Mouse (Mus musculus) neural tube, embryonic 11.5 days (tissue): ENCODE measurements at regions not wholly inside any gene's neighbourhood (a gene's known extent, or its start where the extent isn't known, plus 50 kb on each side); places are given as distances from the start of the nearest gene placed in this dataset.

ENCODE experiments used
- ATAC-seq: fragments of 200-750 bp; cut with Nextera tagmentation; 2 replicates; pipeline ENCODE4 v1.8.0; 2017; ENCODE audit warnings: moderate number of reproducible peaks, mild to moderate bottlenecking, moderate TSS enrichment, moderate library complexity; ENCODE audit not compliant: insufficient read depth, low FRiP score, low TSS enrichment
- DNase-seq: peaks from one replicate; pipeline ENCODE4 v3.0.0-alpha.2; 2015; ENCODE audit warnings: low spot score
- H3K27ac ChIP-seq: fragments of 300-500 bp; sonication (generic); 2 replicates; pipeline ENCODE4 v1.5.1; 2014; ENCODE audit warnings: low read depth, mild to moderate bottlenecking, low read length
- H3K27me3 ChIP-seq: fragments of 300-500 bp; sonication (generic); 2 replicates; pipeline ENCODE4 v1.6.1; 2014; ENCODE audit warnings: mild to moderate bottlenecking, low read length, mixed read lengths; ENCODE audit not compliant: control insufficient read depth, insufficient read depth
- H3K36me3 ChIP-seq: fragments of 300-500 bp; sonication (generic); 2 replicates; pipeline ENCODE4 v1.6.1; 2014; ENCODE audit warnings: mild to moderate bottlenecking, low read length, moderate library complexity, mixed read lengths; ENCODE audit not compliant: control insufficient read depth, insufficient read depth
- H3K4me1 ChIP-seq: fragments of 300-500 bp; sonication (generic); 2 replicates; pipeline ENCODE4 v1.6.1; 2014; ENCODE audit warnings: low read length, mixed read lengths; ENCODE audit not compliant: control insufficient read depth, insufficient read depth
- H3K4me2 ChIP-seq: fragments of 300-500 bp; sonication (generic); 2 replicates; pipeline ENCODE4 v1.6.1; 2014; ENCODE audit warnings: low read depth, mild to moderate bottlenecking, moderate library complexity
- H3K4me3 ChIP-seq: fragments of 300-500 bp; sonication (generic); 2 replicates; pipeline ENCODE4 v1.5.1; 2014; ENCODE audit warnings: low read depth, low read length
- H3K9ac ChIP-seq: fragments of 300-500 bp; sonication (generic); 2 replicates; pipeline ENCODE4 v1.6.1; 2014; ENCODE audit warnings: mild to moderate bottlenecking, low read length
- H3K9me3 ChIP-seq: fragments of 300-500 bp; sonication (generic); 2 replicates; pipeline ENCODE4 v1.6.1; 2016; ENCODE audit warnings: low read length; ENCODE audit not compliant: control insufficient read depth
- WGBS: fragments of 180-500 bp; shearing (Covaris S2); extraction: QIAGEN DNeasy Blood & Tissue Kit; methylation state at CpG from one replicate; pipeline ENCODE4 v1.1.7; 2014; 5-methylcytosine and 5-hydroxymethylcytosine counted together

GRCm38 (mm10) chr10:120640847-120641246 is 164.6 kb upstream of the Hmga2 start:
- no peak overlapping the region for H3K4me2 ChIP-seq
- no peaks in the 10 kb centered on the region for H3K27me3 ChIP-seq
- H3K9me3 ChIP-seq: no peaks in the 10 kb centered on the region
- no peaks in the 10 kb centered on the region for H3K4me1 ChIP-seq
- H3K9ac ChIP-seq: no peak overlapping the region
- WGBS: 46% methylated on average over 5 of the region's 5 CpGs
- H3K27ac ChIP-seq: no peak overlapping the region
- DNase-seq: no peak
- H3K4me3 ChIP-seq: no peak overlapping the region
- H3K36me3 ChIP-seq: no peaks in the 10 kb centered on the region
- no peak for ATAC-seq

- 68% methylated on average over 4 of the region's 4 CpGs for WGBS
- Histone ChIP-seq H3K9ac (no peak overlapping the region), H3K36me3 (no peaks in the 10 kb centered on the region), H3K4me3 (no peak overlapping the region), H3K9me3 (no peaks in the 10 kb centered on the region), H3K4me2 (no peak overlapping the region), H3K27ac (no peak overlapping the region), H3K4me1 (no peaks in the 10 kb centered on the region), H3K27me3 (no peaks in the 10 kb centered on the region)
- no peak for ATAC-seq
- no peak for DNase-seq
Observed at GRCm38 (mm10) chr10:120638316-120638715, 162.0 kb upstream of the Hmga2 start.

GRCm38 (mm10) chr10:120635818-120636543 is 159.7 kb upstream of the Hmga2 start:
- Histone ChIP-seq H3K4me3 (no peak overlapping the region), H3K27me3 (no peaks in the 10 kb centered on the region), H3K4me1 (no peaks in the 10 kb centered on the region), H3K9me3 (no peaks in the 10 kb centered on the region), H3K4me2 (no peak overlapping the region), H3K27ac (no peak overlapping the region), H3K36me3 (no peaks in the 10 kb centered on the region), H3K9ac (no peak overlapping the region)
- 82% methylated on average over 21 of the region's 21 CpGs for WGBS
- DNase-seq: no peak
- ATAC-seq: no peak

- no peak overlapping the region for H3K4me2 ChIP-seq
- no peaks in the 10 kb centered on the region for H3K27me3 ChIP-seq
- H3K4me1 ChIP-seq: no peaks in the 10 kb centered on the region
- WGBS: 72% methylated on average over 5 of the region's 5 CpGs
- no peak overlapping the region for H3K27ac ChIP-seq
- no peaks in the 10 kb centered on the region for H3K9me3 ChIP-seq
- no peaks in the 10 kb centered on the region for H3K36me3 ChIP-seq
- DNase-seq: no peak
- ATAC-seq: no peak
- no peak overlapping the region for H3K9ac ChIP-seq
- H3K4me3 ChIP-seq: no peak overlapping the region
Observed at GRCm38 (mm10) chr10:120635194-120635593, 158.9 kb upstream of the Hmga2 start.

GRCm38 (mm10) chr10:120632071-120632470 is 155.8 kb upstream of the Hmga2 start:
- no peaks in the 10 kb centered on the region for H3K27me3 ChIP-seq
- H3K4me1 ChIP-seq: no peaks in the 10 kb centered on the region
- H3K36me3 ChIP-seq: no peaks in the 10 kb centered on the region
- ATAC-seq: no peak
- no peak overlapping the region for H3K27ac ChIP-seq
- WGBS: 79% methylated on average over 2 of the region's 2 CpGs
- H3K9ac ChIP-seq: no peak overlapping the region
- H3K9me3 ChIP-seq: no peaks in the 10 kb centered on the region
- no peak overlapping the region for H3K4me2 ChIP-seq
- H3K4me3 ChIP-seq: no peak overlapping the region
- no peak for DNase-seq

- Histone ChIP-seq H3K4me1 (no peaks in the 10 kb centered on the region), H3K27ac (no peak overlapping the region), H3K27me3 (no peaks in the 10 kb centered on the region), H3K4me3 (no peak overlapping the region), H3K9ac (no peak overlapping the region), H3K9me3 (no peaks in the 10 kb centered on the region), H3K36me3 (no peaks in the 10 kb centered on the region), H3K4me2 (no peak overlapping the region)
- ATAC-seq: no peak
- DNase-seq: no peak
- 86% methylated on average over 5 of the region's 5 CpGs for WGBS
Observed at GRCm38 (mm10) chr10:120628066-120628465, 151.8 kb upstream of the Hmga2 start.

GRCm38 (mm10) chr10:120625474-120625873 is 149.2 kb upstream of the Hmga2 start:
- Histone ChIP-seq H3K27me3 (no peaks in the 10 kb centered on the region), H3K27ac (no peak overlapping the region), H3K9me3 (no peaks in the 10 kb centered on the region), H3K4me3 (no peak overlapping the region), H3K9ac (no peak overlapping the region), H3K36me3 (no peaks in the 10 kb centered on the region), H3K4me2 (no peak overlapping the region), H3K4me1 (no peaks in the 10 kb centered on the region)
- no peak for ATAC-seq
- DNase-seq: no peak
- 78% methylated on average over 5 of the region's 5 CpGs for WGBS

DNA sequence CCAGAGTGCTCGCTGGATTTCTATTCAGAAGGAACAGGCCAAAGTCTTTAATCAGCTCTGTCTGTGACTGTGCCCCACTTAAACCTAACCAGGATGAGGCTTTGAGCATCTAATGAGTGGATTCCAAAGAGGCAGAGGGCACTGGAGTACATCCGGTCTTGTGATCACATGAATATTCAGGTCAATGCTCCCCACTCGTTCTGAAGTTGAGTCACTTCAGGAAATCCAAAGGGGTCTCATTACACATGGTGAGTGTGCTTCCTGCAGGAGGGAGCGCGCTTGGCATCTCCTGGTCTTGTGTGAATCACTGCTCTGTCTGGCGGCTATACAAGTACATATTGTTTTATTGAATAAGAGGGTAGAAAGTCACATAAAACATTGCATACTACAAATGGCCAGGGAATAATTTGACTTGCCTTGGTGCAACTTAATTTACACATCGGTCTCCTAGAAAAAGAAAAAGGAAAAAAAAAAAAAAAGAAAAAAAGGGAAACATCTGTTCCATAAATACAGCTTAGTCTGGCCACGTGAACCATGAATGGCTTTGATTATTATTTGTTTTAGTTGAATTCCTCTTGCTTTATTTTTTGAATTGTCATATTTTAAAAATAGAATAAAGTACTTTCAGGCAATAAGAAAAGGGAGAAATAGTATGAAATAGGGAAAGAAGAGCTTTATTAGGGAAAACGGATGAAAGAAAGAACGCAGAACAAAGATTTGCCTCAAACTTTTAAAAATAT is 148.1 kb upstream of the Hmga2 start:
- no peaks in the 10 kb centered on the region for H3K36me3 ChIP-seq
- H3K9ac ChIP-seq: no peak overlapping the region
- 60% methylated on average over 10 of the region's 10 CpGs for WGBS
- DNase-seq (peak; percentile 23), ATAC-seq (no peak)
- no peak overlapping the region for H3K27ac ChIP-seq
- no peaks in the 10 kb centered on the region for H3K27me3 ChIP-seq
- no peaks in the 10 kb centered on the region for H3K4me1 ChIP-seq
- no peak overlapping the region for H3K4me2 ChIP-seq
- H3K9me3 ChIP-seq: no peaks in the 10 kb centered on the region
- H3K4me3 ChIP-seq: no peak overlapping the region
